Mouse (Mus musculus) CD4-positive, CD25-positive, alpha-beta regulatory T cell, adult 4 months (primary cell): ENCODE data around the gene Sort1. TPM values are rescaled to one million over a fixed set of nuclear protein-coding genes. Genes with fewer than 3 reads are reported as not detected.
A peak's percentile ranks its signal among the peaks of the same experiment; 100 is the strongest.

Experiments
- ATAC-seq: one replicate; pipeline ENCODE4 v1.8.0; 2017
- polyA plus RNA-seq, 2 experiments: library from polyadenylated mRNA; unstranded; fragments of 100-300 nt; shearing (Covaris generic); gene quantifications; one replicate each; pipeline ENCODE4 v1.2.1; 2017

The Sort1 gene
- polyA plus RNA-seq, 2 experiments from 2014 or later, result 0.09 TPM; not detected in 1

DNA sequence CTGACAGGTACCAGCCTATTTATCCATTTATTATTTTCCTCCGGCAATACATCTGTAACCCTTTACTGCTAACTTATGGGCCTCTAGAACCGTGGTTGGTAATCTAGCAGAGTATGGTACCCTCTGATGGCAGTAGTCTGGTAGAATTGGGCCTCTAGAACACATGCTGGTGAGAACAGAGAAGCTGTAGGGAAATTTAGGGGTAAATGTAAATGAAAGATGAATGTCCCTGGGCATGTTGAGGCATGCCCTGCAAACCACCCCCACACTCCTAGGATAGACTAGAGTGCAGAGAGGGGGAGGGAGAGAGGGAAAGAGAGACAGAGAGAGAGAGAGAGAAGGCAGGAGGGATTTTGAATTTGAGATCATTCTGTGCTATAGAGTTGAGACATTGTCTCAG lies 100.5 kb downstream of the Sort1 start:
- no peak for ATAC-seq

DNA sequence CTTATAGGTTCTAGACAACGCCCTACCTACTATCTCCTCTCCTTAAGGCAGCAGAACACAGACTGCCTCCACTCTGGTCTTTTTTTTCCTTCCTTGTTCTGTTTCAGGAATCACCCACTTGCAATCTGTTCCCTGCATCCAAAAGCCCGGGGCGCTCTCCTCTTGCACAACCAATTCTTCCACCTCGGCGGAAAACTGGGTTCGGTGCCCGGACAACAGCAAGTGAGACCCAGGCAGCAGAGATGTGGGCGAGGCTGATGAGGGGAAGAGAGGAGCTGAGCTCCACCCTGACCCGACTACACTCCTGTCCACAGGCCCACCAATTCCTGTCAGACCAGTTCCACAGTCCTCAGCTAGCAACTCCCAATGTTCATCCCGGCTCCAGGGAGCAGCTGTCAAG lies 102.3 kb downstream of the Sort1 start:
- no peak for ATAC-seq

DNA sequence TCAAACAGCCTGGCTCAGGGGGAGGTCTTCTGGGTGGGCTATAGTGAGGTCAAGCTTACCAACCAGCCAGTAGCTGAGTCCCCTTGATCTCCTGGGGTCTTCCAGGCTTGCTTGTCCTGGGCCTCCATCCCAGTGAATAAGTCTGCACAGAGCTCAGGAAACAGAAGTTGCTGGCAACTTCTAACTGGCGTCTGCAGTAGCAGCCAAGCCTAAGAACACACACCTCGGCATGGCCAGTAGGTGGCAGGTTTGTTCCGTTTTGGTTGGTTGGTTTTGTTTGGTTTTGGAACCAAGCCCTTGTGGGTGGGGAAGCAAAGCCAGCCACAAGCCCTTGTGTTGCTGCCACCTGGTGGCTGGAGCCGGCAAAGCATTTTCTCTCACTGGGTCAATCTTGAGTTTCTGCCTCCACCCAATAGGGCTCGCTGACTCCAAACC lies 105.2 kb downstream of the Sort1 start:
- ATAC-seq, result peak; percentile 99

- ATAC-seq, result no peak
Measured at GRCm38 (mm10) chr3:108392299-108392698, 108.4 kb downstream of the Sort1 start.

DNA sequence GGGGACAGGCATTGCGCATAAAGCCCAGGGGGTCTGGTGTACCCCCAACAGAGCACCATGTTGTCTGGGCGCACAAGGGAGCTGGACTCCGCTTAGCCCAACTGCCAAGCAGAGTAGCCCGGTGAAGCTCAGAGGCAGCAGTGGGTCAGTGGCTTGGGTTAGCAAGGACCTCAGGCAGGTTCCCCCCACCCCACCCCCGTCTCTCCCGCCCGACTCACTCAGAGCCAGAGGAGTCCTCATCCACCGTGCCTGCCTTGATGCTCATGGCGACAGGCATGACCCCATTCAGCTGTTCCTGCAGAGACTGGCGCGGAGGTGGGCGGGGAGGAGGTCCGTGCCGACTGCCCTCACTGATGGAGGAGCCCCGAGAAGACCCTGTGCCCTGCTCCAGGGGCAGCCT lies 108.9 kb downstream of the Sort1 start:
- no peak for ATAC-seq

- no peak for ATAC-seq
Measured at GRCm38 (mm10) chr3:108398281-108398680, 114.4 kb downstream of the Sort1 start.

GRCm38 (mm10) chr3:108400442-108400841 lies 116.6 kb downstream of the Sort1 start:
- ATAC-seq, result no peak

DNA sequence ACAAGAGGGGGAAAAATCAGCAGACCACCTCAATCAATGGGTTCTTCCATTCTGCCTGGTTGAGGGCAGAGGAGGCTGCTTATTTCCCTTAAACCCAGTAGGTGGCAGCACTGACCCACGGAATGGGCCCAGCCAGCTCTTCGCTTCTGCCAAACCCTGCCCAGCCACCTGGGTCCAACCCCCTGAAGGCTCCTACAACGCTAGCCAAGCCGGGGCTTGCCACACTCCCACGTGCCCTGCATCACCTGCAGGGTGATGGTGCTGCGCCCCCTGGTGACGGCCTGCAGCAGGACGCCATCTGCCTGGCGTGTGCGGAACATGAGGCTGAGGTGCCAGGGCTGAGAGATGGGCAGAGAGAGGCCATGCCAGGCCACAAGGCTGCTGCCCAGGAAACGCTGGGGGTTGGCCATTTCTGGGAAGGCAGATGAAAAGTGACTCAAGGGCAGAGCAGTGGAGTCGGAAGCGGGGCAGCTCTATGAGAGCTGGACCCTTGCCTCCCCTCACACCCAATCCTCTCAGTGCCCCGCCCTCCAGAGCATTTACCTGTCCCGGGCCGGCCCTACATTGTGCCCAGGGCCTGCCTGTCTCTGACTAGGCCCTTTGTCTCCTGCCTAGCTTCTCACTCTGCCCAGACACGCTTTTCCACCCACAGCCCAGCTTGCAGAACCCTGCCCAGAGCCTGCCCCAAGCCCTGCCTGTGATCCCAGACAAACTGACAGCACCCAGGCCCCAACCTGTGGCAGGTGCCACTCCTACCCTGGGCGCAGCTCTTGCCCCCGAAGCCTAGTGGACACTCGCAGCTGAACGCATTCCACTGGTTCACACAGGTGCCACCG lies 118.0 kb downstream of the Sort1 start:
- peak; percentile 100 for ATAC-seq

DNA sequence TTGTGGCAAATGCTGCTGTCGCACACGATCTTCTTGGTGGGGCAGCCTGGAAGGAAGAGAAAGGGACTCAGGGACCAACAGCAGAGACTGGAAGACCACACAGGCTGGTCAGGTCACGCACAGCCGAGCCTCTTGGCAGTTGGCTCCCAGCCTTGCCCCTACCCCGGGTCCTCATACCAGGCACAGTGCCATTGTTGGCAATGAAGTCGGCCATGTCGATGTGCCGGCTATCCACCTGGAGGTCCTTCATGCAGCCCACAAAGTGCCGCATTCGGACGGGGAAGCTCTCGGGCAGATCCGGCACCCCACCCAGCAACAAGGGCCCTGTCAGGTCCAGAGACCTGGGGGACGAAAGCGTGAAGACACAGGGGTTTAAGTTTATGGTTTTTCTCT lies 118.6 kb downstream of the Sort1 start:
- ATAC-seq, result no peak

DNA sequence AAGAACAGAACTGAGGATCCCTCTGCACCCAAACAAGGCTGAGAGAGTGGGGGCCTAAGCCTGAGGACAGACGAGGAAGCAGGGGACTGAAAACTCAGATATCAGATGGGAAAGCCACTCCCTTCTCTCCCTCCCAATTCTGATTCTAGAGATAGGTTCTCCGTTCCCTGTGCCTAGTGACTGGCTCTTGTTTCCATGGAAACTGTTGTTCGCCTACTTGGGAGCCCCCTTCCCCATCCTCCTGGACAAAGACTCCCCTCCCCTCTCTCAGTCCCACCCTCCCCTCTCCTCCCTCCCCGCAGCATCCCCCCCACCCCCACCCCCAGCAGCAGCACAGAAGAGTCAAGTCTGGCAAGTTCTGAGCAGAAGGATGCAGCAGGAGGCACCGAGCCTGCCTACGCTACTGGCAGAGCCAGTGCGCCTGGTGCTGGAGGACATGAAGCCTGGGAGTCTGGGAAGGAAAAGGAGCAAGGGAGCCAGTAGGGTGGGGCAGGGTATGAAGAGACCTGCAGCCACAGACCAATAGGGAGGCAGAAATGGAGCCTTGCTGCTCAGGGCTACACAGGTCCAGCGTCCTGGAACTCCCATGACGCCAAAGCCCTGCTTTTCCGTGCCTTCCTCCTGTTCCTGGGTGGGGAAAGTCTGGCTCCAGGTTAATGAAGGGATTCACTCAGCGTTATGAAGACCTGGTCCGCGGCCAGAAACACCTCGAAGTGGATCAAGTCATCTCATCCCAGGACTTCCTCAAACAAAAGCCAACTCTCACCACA lies 121.8 kb downstream of the Sort1 start:
- no peak for ATAC-seq

DNA sequence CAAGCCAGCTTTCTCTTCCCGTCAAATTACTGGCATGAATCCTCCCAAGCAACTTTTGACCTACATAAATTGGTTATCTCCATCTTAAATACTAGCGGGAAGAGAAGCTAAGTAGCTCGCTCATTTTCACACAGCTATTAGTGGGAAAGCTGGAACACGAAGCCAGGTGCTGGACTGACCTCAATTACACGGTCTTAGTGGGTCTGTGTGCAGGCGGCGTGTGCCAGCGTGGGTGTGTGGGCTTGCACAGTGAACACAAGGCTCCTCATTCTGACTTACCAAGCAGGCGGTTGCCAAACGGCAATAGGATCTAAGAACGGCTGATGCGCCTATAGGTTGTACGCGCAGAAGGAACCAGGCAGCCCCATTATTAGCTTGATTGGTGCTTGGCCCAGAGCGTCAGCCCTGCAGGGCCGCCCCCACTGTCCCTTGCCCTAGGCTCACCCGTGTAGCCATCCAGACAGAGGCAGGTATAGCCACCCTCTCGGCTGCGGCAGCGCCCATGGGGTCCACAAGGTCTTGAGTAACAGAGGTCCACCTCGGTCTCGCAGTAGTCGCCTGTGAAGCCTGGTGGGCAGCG lies 122.5 kb downstream of the Sort1 start:
- ATAC-seq, result no peak

DNA sequence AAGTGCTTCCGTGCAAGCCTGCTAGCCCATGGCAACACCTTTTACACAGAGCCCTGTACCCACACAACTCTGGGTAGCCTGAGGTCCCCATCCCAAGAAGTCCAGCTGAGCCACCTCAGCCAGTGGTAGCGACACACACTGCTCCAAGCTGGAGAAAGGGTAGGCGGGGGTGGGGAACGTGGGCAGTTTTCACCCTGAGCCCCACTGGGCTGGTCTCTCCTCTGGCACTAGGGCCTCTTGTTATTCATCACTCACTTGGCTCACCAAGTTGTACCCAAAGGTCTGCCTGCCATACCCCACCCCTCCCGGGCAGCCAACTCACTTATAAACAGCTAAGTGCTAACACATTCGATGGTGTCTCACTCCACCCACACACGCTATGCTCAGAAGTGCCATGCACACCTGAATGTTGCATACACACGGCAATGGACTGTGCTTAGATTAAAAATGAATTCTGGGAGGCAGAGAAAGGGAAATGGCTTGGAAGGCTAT lies 124.7 kb downstream of the Sort1 start:
- no peak for ATAC-seq

GRCm38 (mm10) chr3:108409656-108410358 lies 125.9 kb downstream of the Sort1 start:
- no peak for ATAC-seq

GRCm38 (mm10) chr3:108410359-108410714 lies 126.5 kb downstream of the Sort1 start:
- ATAC-seq, result no peak

Other genes with a start within 250 kb of the Sort1 start
- 1 to 10 TPM; 4.4 to 5.7 TPM for gene Gstm4, start 239.2 kb upstream of the Sort1 start, polyA plus RNA-seq
- gene Ampd2, start 197.4 kb upstream of the Sort1 start, polyA plus RNA-seq, result 10 to 100 TPM; 22.4 to 48.3 TPM
- not detected for gene Gnat2, start 191.3 kb upstream of the Sort1 start, polyA plus RNA-seq
- gene Gnai3, start 137.9 kb upstream of the Sort1 start, polyA plus RNA-seq, result 10 to 100 TPM; 95.0 to 98.5 TPM
- gene Gpr61, start 129.2 kb upstream of the Sort1 start, polyA plus RNA-seq, result under 1 TPM in 1 of 2 experiments, not detected in 1; 0.15 TPM
- gene Amigo1, start 97.7 kb upstream of the Sort1 start, polyA plus RNA-seq, result under 1 TPM; 0.32 to 0.54 TPM
- gene Cyb561d1, start 82.9 kb upstream of the Sort1 start, polyA plus RNA-seq, result 1 to 10 TPM; 7.7 to 8.8 TPM
- 1 to 10 TPM; 4.9 to 8.5 TPM for gene Atxn7l2, start 73.1 kb upstream of the Sort1 start, polyA plus RNA-seq
- gene Sypl2, start 57.4 kb upstream of the Sort1 start, polyA plus RNA-seq, result under 1 TPM in 1 of 2 experiments, not detected in 1; 0.08 TPM
- gene Psma5, start 27.2 kb upstream of the Sort1 start, polyA plus RNA-seq, result 100 to 1,000 TPM; 180 to 185 TPM
- gene Mybphl, start 80.8 kb downstream of the Sort1 start, polyA plus RNA-seq, result not detected
- 1 to 10 TPM; 1.7 to 3.4 TPM for gene Psrc1, start 99.8 kb downstream of the Sort1 start, polyA plus RNA-seq
- gene Celsr2, start 131.5 kb downstream of the Sort1 start, polyA plus RNA-seq, result 1 to 10 TPM in 1 of 2 experiments, under 1 TPM in 1; 0.61 to 2.1 TPM
- gene Sars, start 161.1 kb downstream of the Sort1 start, polyA plus RNA-seq, result 100 to 1,000 TPM; 164 to 188 TPM